In the genomic region with DNA sequence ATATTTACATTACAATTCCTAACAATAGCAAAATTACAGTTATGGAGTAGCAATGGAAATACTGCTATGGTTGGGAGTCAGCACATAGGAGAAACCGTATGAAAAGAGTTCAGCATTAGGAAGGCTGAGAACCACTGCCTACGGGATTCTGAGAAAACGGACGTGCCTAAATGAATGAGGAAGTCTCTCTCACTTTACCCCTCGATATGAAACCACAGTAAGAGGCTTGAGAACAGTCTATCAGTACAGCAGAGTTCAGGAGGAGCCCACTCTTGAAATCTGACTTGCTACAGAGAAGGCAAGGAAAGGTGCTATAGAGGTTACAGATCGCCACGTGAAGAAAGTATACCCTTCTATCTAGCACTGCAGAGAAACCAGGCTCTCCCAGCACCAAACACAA, we compare ENCODE assay signal across 22 mouse cellular contexts. TPM values are rescaled to one million over a fixed set of nuclear protein-coding genes. Genes with fewer than 3 reads are reported as not detected.
"Had no signal": no experiment of that assay in that cellular context is flagged by ENCODE, and none has a peak within 500 bp of the region (broad histone marks: within the 10 kb centered on the region; RNA-seq: fewer than 3 reads in every experiment).

No protein-coding gene starts in this region.

- DNase-seq: kidney, adult 18-20 months; kidney, postnatal 14 days; left cerebral cortex, postnatal 4 days; lung, adult 18-20 months; lung, postnatal 4 days; right cerebral cortex, postnatal 25 days; thymus, adult 18-20 months; thymus, postnatal 14 days had no signal

- H3K9ac ChIP-seq: limb, embryonic 13.5 days; liver, embryonic 14.5 days; midbrain, embryonic 12.5 days had no signal

- H3K4me3 ChIP-seq: limb, embryonic 13.5 days; midbrain, embryonic 12.5 days had no signal

- H3K9me3 ChIP-seq: limb, embryonic 13.5 days; midbrain, embryonic 12.5 days had no signal

- H3K27me3 ChIP-seq: limb, embryonic 13.5 days; midbrain, embryonic 12.5 days had no signal

- ATAC-seq: midbrain, embryonic 16.5 days had no signal

- H3K4me1 ChIP-seq: limb, embryonic 13.5 days; midbrain, embryonic 12.5 days had no signal

- H3K27ac ChIP-seq: limb, embryonic 13.5 days; liver, embryonic 14.5 days; midbrain, embryonic 12.5 days; stomach, postnatal 0 days had no signal

- H3K4me2 ChIP-seq: limb, embryonic 13.5 days; midbrain, embryonic 12.5 days had no signal

RNA-seq across cellular contexts. Expression of gene Pou1f1, which starts 28.6 kb away (rescaled TPM):
- total RNA-seq: layer of hippocampus, adult 8-10 months; layer of hippocampus, postnatal 14 days; left cerebral cortex, adult 18-20 months; left cerebral cortex, postnatal 10 days; left cerebral cortex, postnatal 4 days; liver, adult 2 months had no signal
- polyA plus RNA-seq: kidney, embryonic 14.5 days; large intestine, adult 2 months; liver, adult 2 months; liver, embryonic 14.5 days; lung, embryonic 16.5 days; midbrain, embryonic 12.5 days; midbrain, embryonic 16.5 days; small intestine, adult 2 months had no signal
